Mouse (Mus musculus) midbrain, embryonic 16.5 days (tissue): ENCODE data around the gene Ptpn1. TPM values are rescaled to one million over a fixed set of nuclear protein-coding genes. Genes with fewer than 3 reads are reported as not detected.

Experiments
- ATAC-seq: fragments of 200-750 bp; cut with Nextera tagmentation; 2 replicates; pipeline ENCODE4 v1.8.0; 2017; ENCODE audit warnings: moderate TSS enrichment
- H3K27ac ChIP-seq: fragments of 300-500 bp; sonication (generic); 2 replicates; pipeline ENCODE4 v1.5.1; 2014; ENCODE audit warnings: mild to moderate bottlenecking, low read length, mixed read lengths
- H3K27me3 ChIP-seq: fragments of 300-500 bp; sonication (generic); 2 replicates; pipeline ENCODE4 v1.6.1; 2014; ENCODE audit warnings: low read depth, low read length, mixed read lengths; ENCODE audit not compliant: control insufficient read depth, insufficient read depth
- H3K36me3 ChIP-seq: fragments of 300-500 bp; sonication (generic); 2 replicates; pipeline ENCODE4 v1.6.1; 2014; ENCODE audit warnings: mild to moderate bottlenecking, low read length, moderate library complexity, mixed read lengths; ENCODE audit not compliant: control insufficient read depth, insufficient read depth
- H3K4me1 ChIP-seq: fragments of 300-500 bp; sonication (generic); 2 replicates; pipeline ENCODE4 v1.6.1; 2014; ENCODE audit warnings: mild to moderate bottlenecking, low read length, mixed read lengths; ENCODE audit not compliant: control insufficient read depth, insufficient read depth
- H3K4me2 ChIP-seq: fragments of 300-500 bp; sonication (generic); 2 replicates; pipeline ENCODE4 v1.6.1; 2014; ENCODE audit warnings: mild to moderate bottlenecking, low read length, mixed read lengths
- H3K4me3 ChIP-seq: fragments of 300-500 bp; sonication (generic); 2 replicates; pipeline ENCODE4 v1.5.1; 2014; ENCODE audit warnings: low read depth, mild to moderate bottlenecking, low read length, moderate library complexity, mixed read lengths
- H3K9ac ChIP-seq: fragments of 300-500 bp; sonication (generic); 2 replicates; pipeline ENCODE4 v1.6.1; 2014; ENCODE audit warnings: low read depth, low read length, mixed read lengths
- H3K9me3 ChIP-seq: fragments of 300-500 bp; sonication (generic); replicated peaks from 2 replicates; pipeline ENCODE4 v1.6.1; 2014; ENCODE audit warnings: mild to moderate bottlenecking, low read length, mixed read lengths; ENCODE audit not compliant: control insufficient read depth, poor library complexity, severe bottlenecking
- WGBS: fragments of 180-500 bp; shearing (Covaris S2); extraction: QIAGEN DNeasy Blood & Tissue Kit; methylation state at CpG from one replicate; pipeline ENCODE4 v1.1.7; 2014; 5-methylcytosine and 5-hydroxymethylcytosine counted together
- polyA plus RNA-seq: library from polyadenylated mRNA; unstranded; fragments of >200 nt; fragmentation: Nextera tagmentation; extraction: Ambion mirVana; gene quantifications from 2 replicates; pipeline ENCODE4 v1.2.1, GENCODE M21; 2015

Gene Ptpn1
- polyA plus RNA-seq, 1 experiment from 2014 or later = 79.8 TPM

DNA sequence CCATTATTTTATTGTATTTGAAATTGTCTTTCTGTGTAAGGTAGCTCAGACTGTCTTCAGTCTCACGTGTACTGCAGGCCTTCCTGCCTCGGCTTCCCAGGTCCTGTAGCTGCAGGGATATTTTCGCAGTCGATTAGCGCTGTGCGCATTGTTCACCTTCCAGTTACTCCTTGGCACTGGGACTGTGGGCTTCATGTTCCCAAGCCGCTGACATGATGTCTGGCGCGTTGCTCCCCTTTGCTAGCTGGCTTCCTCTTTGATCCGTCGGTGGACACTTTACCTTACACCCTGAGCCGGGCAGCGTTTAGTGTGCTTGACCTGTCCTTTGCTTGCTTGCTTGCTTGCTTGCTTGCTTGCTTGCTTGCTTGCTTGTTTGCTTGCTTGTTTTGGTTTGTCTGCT is 16.7 kb downstream of the Ptpn1 start:
- 82% methylated on average over 13 of the region's 13 CpGs for WGBS
- no peak overlapping the region for H3K4me2 ChIP-seq
- H3K27ac ChIP-seq = no peak overlapping the region
- H3K9me3 ChIP-seq = no peaks in the 10 kb centered on the region
- ATAC-seq = no peak
- H3K4me1 ChIP-seq = peaks cover 22% of the 10 kb centered on the region
- H3K36me3 ChIP-seq = no peaks in the 10 kb centered on the region
- no peak overlapping the region for H3K9ac ChIP-seq
- no peak overlapping the region for H3K4me3 ChIP-seq
- H3K27me3 ChIP-seq = no peaks in the 10 kb centered on the region

DNA sequence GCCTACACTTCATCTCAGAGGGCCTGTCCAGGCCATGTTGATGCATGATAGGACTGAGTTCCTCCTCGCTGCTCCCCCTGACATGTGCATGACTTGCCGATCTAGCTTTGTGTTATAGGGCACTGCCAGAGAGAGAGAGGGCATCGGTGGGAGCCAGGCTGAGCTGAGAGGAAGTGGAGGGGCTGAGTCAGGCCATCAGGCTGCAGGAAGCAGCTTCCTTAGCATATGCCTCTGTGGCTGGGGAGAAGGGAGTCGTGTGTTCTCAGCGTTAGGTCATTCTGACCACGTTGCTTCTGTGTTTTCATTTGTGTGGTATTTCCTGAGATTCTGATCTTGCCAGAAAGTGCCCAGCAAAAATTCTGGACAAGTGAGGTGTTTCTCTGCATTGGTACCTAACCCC is 17.4 kb downstream of the Ptpn1 start:
- Histone ChIP-seq H3K9me3 (no peaks in the 10 kb centered on the region), H3K9ac (no peak overlapping the region), H3K27me3 (no peaks in the 10 kb centered on the region), H3K4me2 (no peak overlapping the region), H3K4me3 (no peak overlapping the region), H3K4me1 (peaks cover 17% of the 10 kb centered on the region; the same call in 1 of the 2 replicates), H3K27ac (no peak overlapping the region), H3K36me3 (no peaks in the 10 kb centered on the region)
- WGBS = 69% methylated on average over 6 of the region's 6 CpGs
- no peak for ATAC-seq

DNA sequence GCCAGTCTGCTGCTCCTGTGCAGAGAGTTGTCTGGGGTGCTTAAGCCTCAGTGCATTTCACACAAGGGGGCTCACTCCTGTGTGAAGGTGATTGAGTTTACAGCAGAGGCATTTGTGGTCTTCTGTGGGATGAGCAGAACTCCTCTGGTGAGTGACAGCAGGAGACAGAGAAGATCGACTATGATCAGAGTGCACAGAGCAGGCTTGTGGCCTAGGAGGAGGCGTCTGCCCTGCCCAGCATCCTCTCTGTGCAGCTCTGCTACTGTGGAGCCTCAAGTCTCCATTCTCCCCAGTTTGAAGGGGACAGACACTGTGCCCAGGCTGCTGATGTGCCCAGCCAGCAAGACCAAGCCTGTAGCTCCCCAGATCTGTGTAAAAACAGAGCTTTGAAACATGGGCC is 18.0 kb downstream of the Ptpn1 start:
- Histone ChIP-seq H3K9me3 (no peaks in the 10 kb centered on the region), H3K27me3 (no peaks in the 10 kb centered on the region), H3K36me3 (no peaks in the 10 kb centered on the region), H3K4me2 (no peak overlapping the region), H3K4me1 (peaks cover 12% of the 10 kb centered on the region; the same call in 1 of the 2 replicates), H3K4me3 (no peak overlapping the region), H3K9ac (no peak overlapping the region), H3K27ac (no peak overlapping the region)
- ATAC-seq = no peak
- WGBS = 74% methylated on average over 2 of the region's 2 CpGs

DNA sequence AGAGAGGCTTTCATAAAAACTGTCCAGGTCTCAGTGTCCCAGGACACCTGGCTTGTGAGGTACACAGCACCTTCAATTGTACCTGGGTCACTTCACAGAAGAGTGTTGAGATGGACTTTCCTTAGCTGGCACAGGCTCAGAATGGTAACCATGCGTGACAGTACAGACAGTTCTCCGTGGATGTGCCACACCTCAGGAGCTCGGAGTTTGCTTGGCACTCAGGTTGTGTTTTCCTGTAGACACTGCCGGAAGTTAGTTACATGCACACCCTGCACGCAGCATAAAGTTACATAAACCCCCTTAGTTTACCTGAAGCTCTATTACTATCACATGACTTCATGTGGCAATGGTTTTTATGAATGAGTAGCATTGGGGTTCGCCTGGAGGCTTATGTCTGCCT is 18.8 kb downstream of the Ptpn1 start:
- Histone ChIP-seq H3K4me2 (no peak overlapping the region), H3K9me3 (no peaks in the 10 kb centered on the region), H3K4me1 (peaks cover 6% of the 10 kb centered on the region; the same call in 1 of the 2 replicates), H3K27me3 (no peaks in the 10 kb centered on the region), H3K4me3 (no peak overlapping the region), H3K9ac (no peak overlapping the region), H3K36me3 (no peaks in the 10 kb centered on the region), H3K27ac (no peak overlapping the region)
- ATAC-seq = no peak
- WGBS = 80% methylated on average over 6 of the region's 6 CpGs

DNA sequence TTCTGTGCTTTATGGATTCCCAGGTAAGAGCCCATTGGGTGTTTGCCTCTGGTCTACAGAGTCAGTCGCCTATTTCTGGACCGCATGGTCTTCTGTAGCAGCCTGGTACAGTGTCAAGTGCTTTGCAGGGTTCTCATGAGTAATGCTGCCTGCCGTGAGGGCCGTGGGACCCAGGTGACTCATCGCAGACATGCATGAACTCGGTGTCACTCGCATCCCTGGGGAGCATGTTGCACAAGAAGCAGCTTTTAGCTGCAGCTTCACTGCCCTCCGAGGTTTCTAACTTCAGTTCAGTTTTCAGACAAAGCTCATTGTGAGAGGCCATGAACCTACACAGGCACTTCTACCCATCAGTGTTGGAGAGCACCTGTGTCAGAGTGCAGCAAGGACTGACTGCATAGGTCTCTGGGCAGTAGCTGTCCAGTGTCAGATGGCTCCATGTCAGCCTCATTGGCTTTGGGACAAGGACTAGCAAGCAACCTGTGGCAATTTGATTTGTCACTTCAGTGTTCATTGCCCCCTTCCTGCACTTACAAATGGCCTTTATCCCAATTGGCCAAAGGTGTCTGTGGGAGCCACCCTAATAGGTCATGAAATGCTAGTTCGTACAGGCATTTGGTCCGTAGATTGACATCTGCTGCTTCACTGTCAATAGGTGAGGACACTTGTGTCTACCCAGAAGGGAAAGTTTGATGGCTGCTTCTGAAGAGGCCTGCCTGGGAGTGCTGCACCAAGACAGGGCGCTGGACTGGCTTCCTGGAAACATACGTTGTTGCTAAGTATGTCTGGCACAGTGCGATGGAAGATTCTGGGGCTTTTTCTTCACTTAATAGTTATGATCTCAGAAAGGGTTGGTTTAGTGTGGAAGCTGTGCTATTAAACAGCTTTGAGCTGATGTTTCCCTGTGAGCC is 19.7 kb downstream of the Ptpn1 start:
- ATAC-seq = no peak
- Histone ChIP-seq H3K4me3 (no peak overlapping the region), H3K4me1 (peaks cover 6% of the 10 kb centered on the region; the same call in 1 of the 2 replicates), H3K27ac (no peak overlapping the region), H3K36me3 (no peaks in the 10 kb centered on the region), H3K9me3 (no peaks in the 10 kb centered on the region), H3K4me2 (no peak overlapping the region), H3K27me3 (no peaks in the 10 kb centered on the region), H3K9ac (no peak overlapping the region)
- 90% methylated on average over 13 of the region's 13 CpGs for WGBS

DNA sequence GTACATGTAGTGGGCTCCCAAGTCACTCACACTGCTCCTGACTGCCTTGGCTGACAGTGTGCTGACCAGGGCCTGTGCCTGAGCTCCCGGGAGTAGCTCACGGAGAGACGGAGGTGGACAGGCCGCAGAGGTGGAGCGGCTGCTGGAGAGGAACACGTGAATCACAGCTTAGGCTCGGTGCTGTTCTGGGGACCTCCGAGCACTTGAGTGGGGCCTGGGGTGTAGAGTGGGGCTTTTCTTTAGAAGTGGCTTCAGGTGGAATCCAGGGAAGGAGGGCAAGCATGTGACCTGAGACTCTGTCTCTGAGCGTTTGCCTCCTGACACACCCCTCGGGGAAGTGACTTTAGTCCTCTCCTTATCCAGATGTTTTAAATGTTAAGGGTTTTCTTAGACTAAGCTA is 22.0 kb downstream of the Ptpn1 start:
- no peak overlapping the region for H3K4me2 ChIP-seq
- 87% methylated on average over 10 of the region's 10 CpGs for WGBS
- H3K4me1 ChIP-seq = peaks cover 5% of the 10 kb centered on the region; the same call in 1 of the 2 replicates
- no peaks in the 10 kb centered on the region for H3K36me3 ChIP-seq
- no peaks in the 10 kb centered on the region for H3K27me3 ChIP-seq
- no peak for ATAC-seq
- H3K9me3 ChIP-seq = no peaks in the 10 kb centered on the region
- no peak overlapping the region for H3K4me3 ChIP-seq
- H3K9ac ChIP-seq = no peak overlapping the region
- H3K27ac ChIP-seq = no peak overlapping the region

DNA sequence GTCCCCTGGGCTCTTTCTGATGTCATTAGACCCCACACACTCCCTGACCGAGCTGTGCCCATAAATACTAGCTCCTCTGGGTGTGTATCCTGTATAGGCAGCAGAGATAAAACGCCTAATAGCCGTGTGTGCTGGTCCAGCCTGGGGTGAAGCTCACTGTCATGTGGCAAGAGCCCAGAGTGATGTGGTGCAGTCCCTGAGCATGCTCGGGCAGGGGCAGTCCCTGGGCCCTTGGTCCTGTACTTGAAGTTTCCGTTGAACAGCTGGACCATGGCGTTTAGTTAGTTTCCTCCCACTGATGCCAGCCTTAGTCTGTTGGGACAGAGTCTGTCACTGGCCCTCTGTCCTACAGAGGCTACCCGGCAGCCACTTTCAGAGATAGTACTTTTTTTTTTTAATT is 23.1 kb downstream of the Ptpn1 start:
- H3K27me3 ChIP-seq = no peaks in the 10 kb centered on the region
- no peak for ATAC-seq
- peaks cover 7% of the 10 kb centered on the region; the same call in 1 of the 2 replicates for H3K4me1 ChIP-seq
- no peaks in the 10 kb centered on the region for H3K9me3 ChIP-seq
- H3K36me3 ChIP-seq = no peaks in the 10 kb centered on the region
- H3K4me3 ChIP-seq = no peak overlapping the region
- no peak overlapping the region for H3K27ac ChIP-seq
- 90% methylated on average over 7 of the region's 7 CpGs for WGBS
- no peak overlapping the region for H3K4me2 ChIP-seq
- no peak overlapping the region for H3K9ac ChIP-seq

DNA sequence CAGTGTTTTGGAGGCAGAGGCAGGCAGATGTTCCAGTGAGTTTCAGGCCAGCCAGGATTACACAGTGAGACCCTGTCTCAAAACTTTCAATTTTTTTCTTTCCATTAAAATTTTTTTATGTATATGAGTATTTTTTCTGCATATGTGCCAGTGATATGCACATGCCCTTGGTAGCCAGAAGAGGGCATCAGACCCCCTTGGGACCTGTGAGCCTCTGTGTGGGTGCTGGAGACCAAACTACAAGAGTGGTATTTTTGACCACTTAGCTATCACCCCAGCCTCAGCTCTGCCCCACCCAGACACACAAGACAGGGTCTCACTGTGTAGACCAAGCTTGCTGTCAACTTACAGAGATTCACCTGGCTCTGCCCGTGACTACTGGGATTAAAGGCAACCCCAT is 25.7 kb downstream of the Ptpn1 start:
- Histone ChIP-seq H3K27me3 (no peaks in the 10 kb centered on the region), H3K9me3 (no peaks in the 10 kb centered on the region), H3K4me2 (no peak overlapping the region), H3K4me1 (0 out of 2 replicates have a peak, but pooled peaks cover 9% of the 10 kb centered on the region), H3K9ac (no peak overlapping the region), H3K36me3 (no peaks in the 10 kb centered on the region), H3K4me3 (no peak overlapping the region), H3K27ac (no peak overlapping the region)
- no peak for ATAC-seq
- WGBS = 88% methylated on average over 1 of the region's 1 CpGs

DNA sequence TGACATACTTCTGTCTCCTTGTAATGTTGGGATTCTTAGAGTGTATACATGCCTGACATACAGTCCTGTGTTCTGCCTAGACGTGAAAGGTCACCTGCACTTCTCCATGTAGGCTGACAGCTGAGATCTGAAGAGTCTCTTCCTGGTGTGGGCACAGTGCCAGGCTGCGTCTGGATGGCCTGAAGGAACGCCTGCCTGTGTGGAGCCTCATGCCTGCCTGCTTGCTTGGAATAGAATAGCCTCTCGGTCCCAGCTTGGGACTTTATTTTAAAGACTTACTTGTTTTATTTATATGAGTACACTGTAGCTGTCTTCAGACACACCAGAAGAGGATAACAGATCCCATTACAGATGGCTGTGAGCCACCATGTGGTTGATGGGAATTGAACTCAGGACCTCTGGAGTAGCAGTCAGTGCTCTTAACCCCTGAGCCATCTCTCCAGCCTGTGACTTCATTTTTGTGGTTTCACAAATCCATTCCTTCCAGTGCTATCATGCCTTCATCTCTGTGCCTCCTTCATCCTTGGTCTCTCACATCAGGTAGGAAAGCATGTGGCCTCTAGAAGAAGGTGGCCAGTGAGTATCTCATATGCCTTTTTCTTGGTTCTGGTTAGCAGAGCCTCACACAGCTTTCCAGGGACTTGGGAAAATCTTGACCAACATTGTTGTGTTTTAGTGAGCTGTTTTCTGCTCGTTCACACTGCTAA is 26.4 kb downstream of the Ptpn1 start:
- no peak overlapping the region for H3K4me3 ChIP-seq
- no peaks in the 10 kb centered on the region for H3K36me3 ChIP-seq
- H3K27ac ChIP-seq = no peak overlapping the region
- 57% methylated on average over 5 of the region's 5 CpGs for WGBS
- 0 out of 2 replicates have a peak, but pooled peaks cover 9% of the 10 kb centered on the region for H3K4me1 ChIP-seq
- H3K4me2 ChIP-seq = no peak overlapping the region
- ATAC-seq = no peak
- H3K27me3 ChIP-seq = no peaks in the 10 kb centered on the region
- H3K9me3 ChIP-seq = no peaks in the 10 kb centered on the region
- H3K9ac ChIP-seq = no peak overlapping the region
